Mouse (Mus musculus): Measurements from ENCODE around the gene BC005537.

DNA sequence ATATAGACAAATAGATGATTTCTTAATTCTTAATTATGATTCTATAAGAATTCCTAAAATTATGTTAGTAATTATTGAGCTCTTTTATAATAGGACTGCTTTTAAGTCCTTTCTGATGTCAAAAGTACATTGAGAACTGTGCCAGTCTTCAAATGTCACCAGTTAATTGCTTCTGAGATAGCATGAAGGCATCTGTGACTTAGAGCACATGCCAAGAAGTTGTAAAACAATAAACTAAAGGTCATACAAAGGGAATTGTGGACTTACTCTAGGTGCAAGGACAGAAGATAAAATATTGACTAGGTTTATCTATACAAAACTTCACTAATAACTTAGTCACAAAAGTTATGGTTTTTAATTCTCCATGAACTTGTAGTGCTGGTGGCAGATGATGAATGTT lies 57.7 kb downstream of the BC005537 start:
- TF ChIP-seq POLR2A (IDR thresholded peaks at IDR 0.05; ENCODE audit: insufficient read depth, low read depth, low read length) (no peak), CTCF (IDR thresholded peaks at IDR 0.05; ENCODE audit: insufficient read depth, low read depth, low read length) (no peak)
